Mouse (Mus musculus): Measurements from ENCODE around the gene Smim26.

The Smim26 gene

DNA sequence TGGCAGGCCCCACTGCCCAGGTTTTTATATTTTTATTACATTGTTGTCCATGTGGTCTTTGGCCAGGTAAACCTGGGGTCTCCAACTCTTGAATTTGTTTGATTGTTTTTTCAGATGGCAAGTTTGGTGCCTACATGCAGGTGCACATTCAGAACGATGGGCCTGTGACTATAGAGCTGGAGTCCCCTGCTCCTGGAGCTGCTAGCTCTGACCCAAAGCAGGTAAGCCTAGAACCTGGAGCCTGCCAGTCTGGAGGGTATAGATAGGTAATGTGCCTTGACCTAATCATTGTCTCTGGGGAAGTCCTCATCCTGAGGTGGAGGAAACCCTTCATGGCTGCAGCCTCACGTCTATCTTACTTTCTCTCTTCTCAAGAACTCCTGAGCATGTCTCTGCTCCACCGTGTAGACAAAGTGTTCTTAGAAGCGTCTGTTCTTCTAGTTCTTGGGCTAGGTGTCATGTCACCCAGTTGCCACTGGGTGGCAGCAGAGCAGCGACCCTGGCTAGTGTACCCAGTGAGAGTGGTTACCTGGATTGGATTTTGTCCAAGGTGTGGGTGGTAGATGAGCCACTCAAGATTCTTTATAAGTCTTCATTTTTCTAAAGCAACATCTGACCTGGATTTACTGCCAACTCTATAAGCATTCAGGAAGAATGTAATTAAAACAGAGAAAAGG, 41.9 kb downstream of the Smim26 start:
- no peak for DNase-seq (ENCODE audit: low spot score)

DNA sequence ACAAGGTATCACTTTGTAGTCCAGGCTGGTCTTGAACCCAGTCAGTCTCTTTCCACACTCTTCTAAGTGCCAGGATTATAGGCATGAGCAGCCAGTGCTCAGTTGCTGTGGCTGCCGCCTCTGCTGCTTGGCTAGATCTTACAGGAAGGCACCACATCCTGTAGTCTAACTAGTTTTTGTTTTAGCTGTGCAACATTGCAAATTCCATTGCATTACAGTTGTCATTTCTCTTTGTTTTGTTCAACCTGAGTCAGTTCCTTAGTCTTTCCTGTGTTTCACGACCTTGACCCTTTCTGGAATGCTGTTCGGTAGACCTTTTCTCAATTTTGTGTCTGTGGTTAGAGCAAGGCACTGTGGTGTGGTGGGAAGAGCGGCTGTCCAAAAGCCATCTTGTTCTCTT, 43.4 kb downstream of the Smim26 start:
- DNase-seq (ENCODE audit: low spot score): no peak

DNA sequence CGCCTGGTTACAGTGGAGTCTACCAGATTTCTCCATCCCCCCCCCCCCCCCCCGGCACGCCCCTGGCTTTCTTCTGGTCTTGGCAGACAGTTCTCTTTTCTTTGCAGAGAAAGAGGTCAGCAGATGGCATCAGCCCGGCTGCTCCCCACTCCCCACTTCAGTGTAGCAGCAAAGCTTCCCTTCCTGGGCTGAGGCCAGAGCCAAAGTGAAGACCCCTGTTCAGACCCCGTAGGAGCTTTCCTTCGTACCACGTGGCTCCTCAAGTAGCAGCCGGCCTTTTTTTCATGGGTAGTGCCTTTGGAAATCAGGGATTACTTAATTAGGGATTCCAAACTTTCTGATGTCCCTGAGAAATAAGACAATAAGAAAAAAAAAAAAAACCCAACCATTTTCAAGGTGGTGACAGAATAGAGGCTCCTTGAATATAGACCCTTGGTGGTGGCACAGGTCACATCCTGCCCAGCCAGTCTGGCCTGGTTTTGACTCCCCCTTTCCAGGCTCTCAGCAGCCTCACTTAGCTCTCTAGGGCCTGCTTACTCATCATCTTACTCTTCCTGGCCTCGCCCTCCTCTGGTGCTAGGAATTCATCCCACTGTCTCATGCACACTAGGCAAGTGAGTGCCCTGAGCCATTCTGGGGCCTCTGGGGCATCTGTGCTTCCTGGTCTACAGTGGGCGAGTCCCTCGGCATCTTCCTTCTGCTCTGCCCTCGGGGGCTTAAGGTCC, 44.0 kb downstream of the Smim26 start:
- no peak for DNase-seq (ENCODE audit: low spot score)

DNA sequence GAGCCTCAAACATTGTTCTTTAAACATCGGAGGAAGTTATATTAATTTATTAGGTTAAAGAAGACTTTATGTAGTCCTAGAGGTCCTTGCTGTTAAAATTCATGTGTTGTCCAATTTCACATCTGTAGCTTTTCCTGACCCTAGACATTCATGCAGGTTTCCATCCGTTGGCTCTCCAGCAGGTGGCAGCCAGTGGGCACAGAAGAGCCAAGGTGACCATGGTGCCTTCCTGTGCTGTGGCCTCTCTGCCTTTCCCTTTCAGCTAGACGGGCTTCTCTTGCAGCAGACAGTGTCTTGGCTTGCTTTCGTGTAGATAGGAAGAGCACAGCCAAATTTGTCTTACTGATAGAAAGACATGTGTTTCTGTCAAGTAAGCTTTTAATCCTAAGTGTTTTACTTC, 44.9 kb downstream of the Smim26 start:
- no peak for DNase-seq (ENCODE audit: low spot score)

DNA sequence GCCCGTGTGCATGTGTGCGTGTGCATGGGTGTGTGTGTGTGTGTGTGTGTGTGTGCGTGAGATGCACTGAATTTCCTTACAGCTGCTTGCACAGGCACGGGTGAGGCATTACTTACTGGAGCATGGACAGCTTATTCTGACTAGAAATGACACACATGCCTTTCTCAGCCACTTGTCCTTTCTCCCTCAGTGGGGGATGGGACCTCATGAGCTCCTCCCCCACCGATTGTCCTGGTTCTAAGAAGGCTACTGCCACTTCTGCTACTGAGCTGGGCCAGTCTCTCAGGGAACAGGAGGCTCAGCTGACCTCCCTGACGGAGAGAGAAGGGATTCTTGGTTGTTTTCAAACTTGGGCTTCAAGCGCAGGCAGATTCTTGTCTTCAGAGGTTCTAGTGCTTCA, 46.2 kb downstream of the Smim26 start:
- no peak for DNase-seq (ENCODE audit: low spot score)

DNA sequence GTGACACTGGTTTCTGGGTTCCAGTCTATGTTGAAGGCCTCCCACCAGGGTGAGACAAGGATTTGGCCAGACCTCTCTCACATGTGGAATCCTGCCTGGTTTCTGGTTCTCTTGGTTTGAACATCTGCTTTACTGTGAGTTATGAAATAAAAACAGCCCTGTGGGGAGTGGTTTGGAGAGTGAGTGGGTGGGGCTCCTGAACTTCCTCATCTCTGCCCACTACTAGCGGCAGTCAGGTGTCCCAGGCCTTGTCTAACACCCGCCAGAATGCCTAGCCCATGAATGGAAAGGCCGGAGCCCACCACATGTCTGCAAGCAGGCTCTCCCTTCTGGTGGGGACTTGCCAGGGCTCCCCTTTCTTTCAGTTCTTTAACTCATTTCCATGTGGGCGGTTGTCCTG, 48.1 kb downstream of the Smim26 start:
- no peak for DNase-seq (ENCODE audit: low spot score)

Measured in spleen, adult 12 weeks (tissue).